Mouse (Mus musculus): ENCODE data around the gene Muc5b. TPM values are rescaled to one million over a fixed set of nuclear protein-coding genes. Genes with fewer than 3 reads are reported as not detected.

Muc5b gene
- polyA plus RNA-seq, 1 experiment, result 0.06 TPM

- TF ChIP-seq CTCF (IDR thresholded peaks at IDR 0.05; ENCODE audit: control insufficient read depth, insufficient read depth, insufficient replicate concordance, low read depth, low read length) (no peak), POLR2A (IDR thresholded peaks at IDR 0.05; ENCODE audit: control insufficient read depth, low read depth, low read length) (no peak)
- Histone ChIP-seq H3K27ac (ENCODE audit: control insufficient read depth, insufficient read depth, low read depth, low read length) (no peak overlapping the region), H3K4me3 (ENCODE audit: control insufficient read depth, low read depth, low read length) (no peak overlapping the region), H3K27me3 (ENCODE audit: control insufficient read depth, insufficient read depth, low read length) (no peaks in the 10 kb centered on the region), H3K36me3 (ENCODE audit: control insufficient read depth, insufficient read depth, low read length) (no peaks in the 10 kb centered on the region), H3K4me1 (ENCODE audit: control insufficient read depth, insufficient read depth, low read length) (no peaks in the 10 kb centered on the region)
Observed at GRCm38 (mm10) chr7:141840354-141840753, 1.5 kb downstream of the Muc5b start.

DNA sequence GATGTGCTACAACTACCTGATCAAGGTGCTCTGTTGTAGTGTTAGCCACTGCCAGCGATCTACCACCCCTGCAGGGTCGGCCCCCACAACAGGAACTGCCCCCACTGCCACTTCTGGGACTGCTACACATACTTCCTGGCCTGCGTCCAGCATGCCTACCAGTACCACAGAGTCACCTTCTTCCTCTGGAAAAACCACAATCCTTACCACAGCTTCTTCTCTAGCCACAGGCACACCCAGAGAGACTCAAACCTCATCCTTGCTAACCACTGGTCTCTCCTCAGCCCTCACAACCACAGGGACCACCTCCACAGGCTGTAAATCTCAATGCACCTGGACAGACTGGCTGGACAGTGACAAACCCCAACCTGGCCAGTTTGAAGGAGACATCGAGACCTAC lies 22.2 kb downstream of the Muc5b start:
- TF ChIP-seq POLR2A (IDR thresholded peaks at IDR 0.05; ENCODE audit: control insufficient read depth, low read depth, low read length) (no peak), CTCF (IDR thresholded peaks at IDR 0.05; ENCODE audit: control insufficient read depth, insufficient read depth, insufficient replicate concordance, low read depth, low read length) (no peak)

DNA sequence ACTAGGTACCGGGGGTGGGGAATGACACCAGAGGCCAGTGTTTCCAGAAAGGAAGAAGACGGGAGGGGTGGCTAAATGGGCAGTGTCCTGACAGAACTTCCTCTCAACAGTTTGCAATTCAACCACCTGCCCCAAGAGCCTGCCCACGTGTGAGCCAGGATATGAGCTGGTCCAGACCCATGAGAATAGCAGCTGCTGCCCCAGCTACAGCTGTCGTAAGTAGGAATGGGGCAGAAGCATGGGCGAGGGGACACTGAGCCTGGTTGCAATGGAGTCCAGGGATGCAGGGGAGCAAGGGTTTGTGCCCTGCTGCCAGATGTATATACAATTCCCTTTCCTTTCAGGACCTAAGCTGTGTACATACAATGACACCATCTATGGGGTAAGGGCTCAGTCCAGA lies 30.8 kb downstream of the Muc5b start:
- TF ChIP-seq POLR2A (IDR thresholded peaks at IDR 0.05; ENCODE audit: control insufficient read depth, low read depth, low read length) (no peak), CTCF (IDR thresholded peaks at IDR 0.05; ENCODE audit: control insufficient read depth, insufficient read depth, insufficient replicate concordance, low read depth, low read length) (no peak)
- Histone ChIP-seq H3K27me3 (ENCODE audit: control insufficient read depth, insufficient read depth, low read length) (no peaks in the 10 kb centered on the region), H3K27ac (ENCODE audit: control insufficient read depth, insufficient read depth, low read depth, low read length) (no peak overlapping the region), H3K4me1 (ENCODE audit: control insufficient read depth, insufficient read depth, low read length) (no peaks in the 10 kb centered on the region), H3K36me3 (ENCODE audit: control insufficient read depth, insufficient read depth, low read length) (no peaks in the 10 kb centered on the region), H3K4me3 (ENCODE audit: control insufficient read depth, low read depth, low read length) (no peak overlapping the region)

More for the DNA sequence above, 22.2 kb downstream of the Muc5b start:
- no peak overlapping the region for H3K4me3 ChIP-seq (ENCODE audit: control insufficient read depth, low read depth, low read length)
- H3K27me3 ChIP-seq (ENCODE audit: control insufficient read depth, insufficient read depth, low read length), result no peaks in the 10 kb centered on the region
- no peak overlapping the region for H3K27ac ChIP-seq (ENCODE audit: control insufficient read depth, insufficient read depth, low read depth, low read length)
- no peaks in the 10 kb centered on the region for H3K36me3 ChIP-seq (ENCODE audit: control insufficient read depth, insufficient read depth, low read length)
- no peaks in the 10 kb centered on the region for H3K4me1 ChIP-seq (ENCODE audit: control insufficient read depth, insufficient read depth, low read length)

GRCm38 (mm10) chr7:141870553-141870952 lies 31.7 kb downstream of the Muc5b start:
- Histone ChIP-seq H3K4me3 (ENCODE audit: control insufficient read depth, low read depth, low read length) (no peak overlapping the region), H3K36me3 (ENCODE audit: control insufficient read depth, insufficient read depth, low read length) (no peaks in the 10 kb centered on the region), H3K27ac (ENCODE audit: control insufficient read depth, insufficient read depth, low read depth, low read length) (no peak overlapping the region), H3K27me3 (ENCODE audit: control insufficient read depth, insufficient read depth, low read length) (no peaks in the 10 kb centered on the region), H3K4me1 (ENCODE audit: control insufficient read depth, insufficient read depth, low read length) (no peaks in the 10 kb centered on the region)
- peak; percentile 24; the same call in 1 of the 2 replicates for TF ChIP-seq CTCF (IDR thresholded peaks at IDR 0.05; ENCODE audit: control insufficient read depth, insufficient read depth, insufficient replicate concordance, low read depth, low read length)
- TF ChIP-seq POLR2A (IDR thresholded peaks at IDR 0.05; ENCODE audit: control insufficient read depth, low read depth, low read length), result no peak

- Histone ChIP-seq H3K36me3 (ENCODE audit: control insufficient read depth, insufficient read depth, low read length) (no peaks in the 10 kb centered on the region), H3K4me3 (ENCODE audit: control insufficient read depth, low read depth, low read length) (no peak overlapping the region), H3K4me1 (ENCODE audit: control insufficient read depth, insufficient read depth, low read length) (no peaks in the 10 kb centered on the region), H3K27me3 (ENCODE audit: control insufficient read depth, insufficient read depth, low read length) (no peaks in the 10 kb centered on the region), H3K27ac (ENCODE audit: control insufficient read depth, insufficient read depth, low read depth, low read length) (no peak overlapping the region)
- no peak for TF ChIP-seq POLR2A (IDR thresholded peaks at IDR 0.05; ENCODE audit: control insufficient read depth, low read depth, low read length)
- no peak for TF ChIP-seq CTCF (IDR thresholded peaks at IDR 0.05; ENCODE audit: control insufficient read depth, insufficient read depth, insufficient replicate concordance, low read depth, low read length)
Observed at GRCm38 (mm10) chr7:141874891-141875290, 36.0 kb downstream of the Muc5b start.

- H3K27ac ChIP-seq (ENCODE audit: control insufficient read depth, insufficient read depth, low read depth, low read length), result no peak overlapping the region
- H3K36me3 ChIP-seq (ENCODE audit: control insufficient read depth, insufficient read depth, low read length), result peaks cover 1% of the 10 kb centered on the region
- TF ChIP-seq CTCF (IDR thresholded peaks at IDR 0.05; ENCODE audit: control insufficient read depth, insufficient read depth, insufficient replicate concordance, low read depth, low read length), result no peak
- no peak for TF ChIP-seq POLR2A (IDR thresholded peaks at IDR 0.05; ENCODE audit: control insufficient read depth, low read depth, low read length)
Observed at GRCm38 (mm10) chr7:141878813-141879212, 39.9 kb downstream of the Muc5b start.

DNA sequence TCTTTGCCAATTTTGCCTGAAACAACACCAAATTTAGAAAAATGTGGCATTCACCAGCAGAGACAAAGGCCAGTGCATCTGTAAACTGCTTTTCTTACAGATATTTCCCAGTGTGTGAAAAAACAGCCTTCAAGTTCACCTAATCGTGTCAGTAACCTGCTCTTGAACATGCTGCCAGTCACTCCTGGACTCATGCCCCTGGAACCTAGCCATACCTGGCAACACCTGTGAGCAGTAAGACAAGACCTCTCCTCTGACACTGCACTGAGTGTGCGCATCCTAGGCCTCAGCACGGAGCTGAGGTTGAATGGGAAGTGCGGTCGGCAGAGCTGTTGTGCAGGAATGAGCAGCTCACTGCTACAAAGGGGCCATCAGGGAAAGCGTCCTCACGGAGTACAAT lies 53.3 kb downstream of the Muc5b start:
- H3K36me3 ChIP-seq (ENCODE audit: control insufficient read depth, insufficient read depth, low read length), result peaks cover 3% of the 10 kb centered on the region; the same call in 1 of the 2 replicates
- no peak overlapping the region for H3K27ac ChIP-seq (ENCODE audit: control insufficient read depth, insufficient read depth, low read depth, low read length)
- no peaks in the 10 kb centered on the region for H3K4me1 ChIP-seq (ENCODE audit: control insufficient read depth, insufficient read depth, low read length)
- H3K4me3 ChIP-seq (ENCODE audit: control insufficient read depth, low read depth, low read length), result no peak overlapping the region
- H3K27me3 ChIP-seq (ENCODE audit: control insufficient read depth, insufficient read depth, low read length), result no peaks in the 10 kb centered on the region
- TF ChIP-seq CTCF (IDR thresholded peaks at IDR 0.05; ENCODE audit: control insufficient read depth, insufficient read depth, insufficient replicate concordance, low read depth, low read length) (no peak), POLR2A (IDR thresholded peaks at IDR 0.05; ENCODE audit: control insufficient read depth, low read depth, low read length) (no peak)

More at GRCm38 (mm10) chr7:141878813-141879212, 39.9 kb downstream of the Muc5b start:
- Histone ChIP-seq H3K27me3 (ENCODE audit: control insufficient read depth, insufficient read depth, low read length) (no peaks in the 10 kb centered on the region), H3K4me3 (ENCODE audit: control insufficient read depth, low read depth, low read length) (no peak overlapping the region), H3K4me1 (ENCODE audit: control insufficient read depth, insufficient read depth, low read length) (no peaks in the 10 kb centered on the region)

DNA sequence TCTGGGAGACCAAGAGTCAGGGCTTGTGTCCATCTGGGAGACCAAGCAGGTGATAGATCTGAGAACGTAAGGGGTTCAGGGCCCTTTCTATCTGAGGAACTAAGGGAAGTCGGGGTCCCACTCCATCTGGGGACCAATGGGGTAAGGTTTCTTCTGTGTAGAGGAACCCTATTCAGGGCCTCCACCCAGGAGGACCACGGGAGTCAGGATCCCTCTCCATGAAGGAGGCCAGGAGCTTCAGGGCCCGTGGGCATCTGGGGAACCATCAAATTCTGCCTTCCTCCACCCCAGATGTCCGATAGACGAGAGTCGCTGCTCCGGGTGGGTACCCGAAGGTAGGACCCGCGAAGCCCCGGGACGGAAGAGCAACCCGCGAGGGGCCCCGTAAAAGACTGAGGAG lies 63.0 kb downstream of the Muc5b start:
- peaks cover 2% of the 10 kb centered on the region for H3K4me1 ChIP-seq (ENCODE audit: control insufficient read depth, insufficient read depth, low read length)
- H3K27me3 ChIP-seq (ENCODE audit: control insufficient read depth, insufficient read depth, low read length), result no peaks in the 10 kb centered on the region
- TF ChIP-seq CTCF (IDR thresholded peaks at IDR 0.05; ENCODE audit: control insufficient read depth, insufficient read depth, insufficient replicate concordance, low read depth, low read length) (no peak), POLR2A (IDR thresholded peaks at IDR 0.05; ENCODE audit: control insufficient read depth, low read depth, low read length) (no peak)
- H3K27ac ChIP-seq (ENCODE audit: control insufficient read depth, insufficient read depth, low read depth, low read length), result peak overlapping the region; percentile 93
- peaks cover 1% of the 10 kb centered on the region for H3K36me3 ChIP-seq (ENCODE audit: control insufficient read depth, insufficient read depth, low read length)
- H3K4me3 ChIP-seq (ENCODE audit: control insufficient read depth, low read depth, low read length), result peak overlapping the region; percentile 97

Data from testis, adult 2 months (tissue).